Mouse (Mus musculus): ENCODE measurements around the gene Wap.

Wap gene

DNA sequence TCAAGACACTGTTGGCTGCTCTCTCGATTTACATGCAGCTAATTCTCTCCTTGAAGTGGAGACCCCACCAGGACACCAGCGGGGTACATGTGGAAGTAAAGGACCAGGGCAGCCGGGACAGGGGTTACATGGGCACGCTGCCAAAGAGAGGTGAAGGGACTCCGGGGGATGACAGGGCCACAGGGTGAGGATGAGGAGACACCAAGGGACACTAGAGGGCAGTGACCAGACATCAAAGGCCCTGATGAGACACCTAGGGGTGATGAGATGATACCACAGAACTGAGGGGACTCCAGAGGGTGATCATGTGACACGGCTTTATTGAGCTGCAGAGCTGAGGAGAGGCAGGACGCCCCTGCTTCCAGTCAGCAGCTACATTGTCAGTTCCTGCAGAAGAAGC, 40.9 kb downstream of the Wap start:
- in situ Hi-C loops (cut with MseI, MboI) = no loop called here

GRCm38 (mm10) chr11:6596616-6597015, 41.8 kb downstream of the Wap start:
- in situ Hi-C loops (cut with MseI, MboI) = no loop called here

DNA sequence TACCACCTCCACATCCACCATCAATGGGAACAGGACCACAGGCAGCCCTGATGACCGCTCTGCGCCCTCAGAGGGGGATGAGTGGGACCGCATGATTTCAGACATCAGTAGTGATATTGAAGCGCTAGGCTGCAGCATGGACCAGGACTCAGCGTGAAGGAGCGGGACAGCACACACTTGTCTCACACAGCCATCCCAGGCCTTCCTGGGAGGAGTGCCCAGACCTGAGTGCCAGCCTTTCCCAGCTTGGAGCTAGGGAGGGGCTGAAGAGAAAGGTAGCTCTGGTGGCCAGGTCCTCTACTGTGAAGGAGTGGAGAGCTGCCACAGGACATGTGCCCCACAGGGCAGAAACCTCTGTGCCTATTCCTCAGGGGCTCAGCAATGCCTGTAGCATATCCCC, 42.2 kb downstream of the Wap start:
- in situ Hi-C loops (cut with MseI, MboI) = no loop called here

DNA sequence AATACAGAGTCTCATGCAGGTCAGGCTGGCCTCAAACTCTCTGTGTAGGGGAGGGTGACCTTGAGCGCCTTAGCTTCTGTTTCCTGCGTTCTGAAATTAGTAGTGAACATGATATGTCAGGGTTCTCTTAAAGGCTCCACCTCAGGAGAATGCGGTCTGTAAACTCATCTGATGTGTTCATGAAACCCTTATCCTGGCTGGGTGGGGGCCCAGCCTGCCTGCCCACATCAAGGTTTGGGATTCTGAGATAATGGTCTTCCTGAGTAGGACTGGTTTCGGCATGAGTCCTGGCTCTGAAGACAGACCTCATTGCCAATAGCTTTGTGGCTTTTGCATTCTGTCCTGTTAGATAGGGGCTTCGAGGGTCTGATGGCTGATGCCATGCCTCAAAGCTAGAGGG, 43.1 kb downstream of the Wap start:
- in situ Hi-C loops (cut with MseI, MboI) = no loop called here

DNA sequence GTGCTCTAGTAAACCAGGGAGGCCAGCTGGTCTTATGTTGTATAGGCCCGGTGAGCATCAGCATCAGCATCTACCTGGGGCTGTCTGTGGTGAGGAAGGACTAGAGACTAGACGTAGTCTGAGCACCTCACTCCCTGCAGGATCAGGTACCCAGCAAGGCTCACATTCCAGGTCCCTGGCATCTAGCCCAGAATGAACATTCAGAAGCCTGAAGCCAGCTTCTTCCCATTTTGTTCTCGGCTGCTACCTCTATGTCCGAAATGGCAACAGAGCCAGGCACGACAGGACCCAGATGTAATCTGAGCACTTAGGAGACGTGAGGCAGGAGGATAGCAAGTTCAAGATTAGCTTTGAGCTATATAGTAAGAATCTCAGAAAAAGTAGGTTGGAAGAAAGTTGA, 43.6 kb downstream of the Wap start:
- in situ Hi-C loops (cut with MseI, MboI) = no loop called here

- in situ Hi-C loops (cut with MseI, MboI) = no loop called here
Observed at GRCm38 (mm10) chr11:6593406-6593805, 45.0 kb downstream of the Wap start.

DNA sequence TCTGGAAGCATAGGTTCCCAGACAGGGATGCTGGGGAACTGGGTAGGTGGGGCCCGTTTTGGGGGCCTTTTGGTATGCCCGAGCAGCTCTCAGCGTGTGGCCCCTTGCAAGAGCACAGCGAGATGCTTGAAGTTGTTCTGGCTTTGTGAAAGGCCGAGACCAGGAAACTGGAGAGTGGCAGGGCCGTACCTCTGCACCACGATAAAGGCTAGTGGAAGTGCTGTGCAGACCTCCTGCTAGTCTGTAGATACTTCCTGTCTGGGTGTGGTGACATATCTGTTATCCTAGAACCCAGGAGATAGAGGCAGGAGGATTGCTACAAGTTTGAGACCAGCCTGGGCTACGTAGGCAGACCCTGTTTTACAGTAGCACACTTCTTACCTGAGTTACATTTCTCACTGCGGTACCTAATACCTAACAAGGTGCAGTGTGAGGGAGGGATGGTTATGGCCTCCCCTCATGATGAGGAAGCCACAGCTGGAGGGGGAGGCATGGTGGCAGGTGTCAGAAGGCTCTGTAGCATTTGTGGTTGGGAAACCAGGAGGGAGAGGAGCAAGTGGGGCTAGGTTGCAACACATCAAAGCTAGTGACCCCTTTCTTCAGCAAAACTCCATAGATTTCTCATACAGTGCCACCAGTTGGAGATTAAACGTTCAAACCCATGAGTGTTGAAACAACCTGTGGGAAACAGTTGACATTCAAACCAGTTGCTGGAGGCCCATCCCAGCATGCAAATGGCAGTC, 47.3 kb downstream of the Wap start:
- in situ Hi-C loops (cut with MseI, MboI) = no loop called here

- in situ Hi-C loops (cut with MseI, MboI) = no loop called here
Observed at GRCm38 (mm10) chr11:6589838-6590237, 48.6 kb downstream of the Wap start.

GRCm38 (mm10) chr11:6588295-6588694, 50.1 kb downstream of the Wap start:
- in situ Hi-C loops (cut with MseI, MboI) = no loop called here

- in situ Hi-C loops (cut with MseI, MboI) = no loop called here
Observed at GRCm38 (mm10) chr11:6587249-6587940, 51.0 kb downstream of the Wap start.

GRCm38 (mm10) chr11:6586660-6587059, 51.8 kb downstream of the Wap start:
- in situ Hi-C loops (cut with MseI, MboI) = no loop called here

- in situ Hi-C loops (cut with MseI, MboI) = no loop called here
Observed at GRCm38 (mm10) chr11:6585748-6586147, 52.7 kb downstream of the Wap start.

All from mouse trophoblast stem cell (cell line).